Mouse (Mus musculus) kidney, embryonic 14.5 days (tissue): ENCODE data around the gene Adra1d. TPM values are rescaled to one million over a fixed set of nuclear protein-coding genes. Genes with fewer than 3 reads are reported as not detected.

Experiments
- polyA plus RNA-seq: library from polyadenylated mRNA; unstranded; fragments of >200 nt; fragmentation: Nextera tagmentation; extraction: Ambion mirVana; gene quantifications from 2 replicates; pipeline ENCODE4 v1.2.1, GENCODE M21; 2014

Adra1d gene
- polyA plus RNA-seq, 1 experiment from 2014 or later = 1.5 TPM

Other genes starting within 250 kb of the Adra1d start
- gene Rnf24, start 209.4 kb downstream of the Adra1d start, polyA plus RNA-seq = 3.9 and 4.8 TPM in 2 replicates
- gene Smox, start 70.8 kb downstream of the Adra1d start, polyA plus RNA-seq = 27.4 and 29.1 TPM in 2 replicates